Mouse (Mus musculus) E14TG2a.4 (cell line): ENCODE measurements around the gene Mosmo.

ENCODE experiments used
- CTCF ChIP-seq: conservative IDR thresholded peaks from 2 replicates; pipeline ENCODE4 v1.5.1; 2014; ENCODE audit warnings: low read length
- POU5F1 ChIP-seq: IDR thresholded peaks from 2 replicates; pipeline ENCODE4 v1.6.1; 2014; ENCODE audit warnings: low read length, borderline replicate concordance

- TF ChIP-seq CTCF = no peak
- no peak for TF ChIP-seq POU5F1
Observed at GRCm38 (mm10) chr7:120744606-120745005, 67.2 kb downstream of the Mosmo start.
